Mouse (Mus musculus): ENCODE results near the gene 1700020L24Rik. TPM values are rescaled to one million over a fixed set of nuclear protein-coding genes. Genes with fewer than 3 reads are reported as not detected.
A peak's percentile ranks its signal among the peaks of the same experiment; 100 is the strongest.

1700020L24Rik gene
- total RNA-seq, 2 experiments from 2014 or later = not detected

DNA sequence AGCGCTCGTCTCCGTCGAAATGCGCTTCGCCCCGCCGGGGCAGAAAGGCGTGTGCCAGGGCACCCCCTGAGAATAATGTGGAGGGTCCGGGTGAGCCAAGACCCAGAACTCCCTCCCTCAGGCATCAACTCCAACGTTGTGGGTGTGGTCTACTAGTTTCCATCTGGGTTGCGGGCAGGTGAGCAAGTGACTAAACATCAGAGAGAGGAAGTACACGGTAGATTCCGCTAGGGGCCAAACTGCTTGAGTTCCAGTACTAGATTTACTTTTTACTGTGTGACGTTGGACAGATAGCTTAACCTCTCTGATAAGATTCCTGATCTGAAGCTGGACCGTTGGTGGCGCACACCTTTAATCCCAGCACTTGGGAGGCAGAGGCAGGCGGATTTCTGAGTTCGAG is 7.5 kb downstream of the 1700020L24Rik start:
- Histone ChIP-seq H3K27ac (no peak overlapping the region), H3K4me3 (peak overlapping the region; percentile 29)
- no peak for DNase-seq (ENCODE audit: low spot score in 2 of 2)
- TF ChIP-seq CTCF (conservative IDR thresholded peaks at IDR 0.05) = peak; percentile 27

DNA sequence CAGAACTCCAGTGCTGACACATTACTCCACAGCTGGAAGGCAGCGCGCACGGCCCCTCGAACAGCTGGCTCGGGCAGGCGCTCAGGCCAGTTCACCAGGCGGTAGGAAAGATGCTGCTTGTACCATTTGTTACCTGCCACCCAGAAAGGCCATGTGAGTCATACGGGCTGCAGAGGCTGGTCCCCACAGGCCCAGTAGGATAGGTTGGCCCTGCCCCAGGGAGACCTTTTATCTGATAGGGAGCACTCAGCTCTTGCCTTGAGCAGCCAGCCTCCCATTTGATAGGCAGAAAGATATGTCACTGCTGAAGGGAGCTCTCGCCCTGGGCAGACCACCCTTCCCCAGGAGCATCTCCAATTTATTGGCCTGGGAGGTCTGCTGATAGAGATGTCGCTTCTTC is 10.1 kb downstream of the 1700020L24Rik start:
- no peak overlapping the region for H3K27ac ChIP-seq
- DNase-seq (ENCODE audit: low spot score in 2 of 2) = no peak

DNA sequence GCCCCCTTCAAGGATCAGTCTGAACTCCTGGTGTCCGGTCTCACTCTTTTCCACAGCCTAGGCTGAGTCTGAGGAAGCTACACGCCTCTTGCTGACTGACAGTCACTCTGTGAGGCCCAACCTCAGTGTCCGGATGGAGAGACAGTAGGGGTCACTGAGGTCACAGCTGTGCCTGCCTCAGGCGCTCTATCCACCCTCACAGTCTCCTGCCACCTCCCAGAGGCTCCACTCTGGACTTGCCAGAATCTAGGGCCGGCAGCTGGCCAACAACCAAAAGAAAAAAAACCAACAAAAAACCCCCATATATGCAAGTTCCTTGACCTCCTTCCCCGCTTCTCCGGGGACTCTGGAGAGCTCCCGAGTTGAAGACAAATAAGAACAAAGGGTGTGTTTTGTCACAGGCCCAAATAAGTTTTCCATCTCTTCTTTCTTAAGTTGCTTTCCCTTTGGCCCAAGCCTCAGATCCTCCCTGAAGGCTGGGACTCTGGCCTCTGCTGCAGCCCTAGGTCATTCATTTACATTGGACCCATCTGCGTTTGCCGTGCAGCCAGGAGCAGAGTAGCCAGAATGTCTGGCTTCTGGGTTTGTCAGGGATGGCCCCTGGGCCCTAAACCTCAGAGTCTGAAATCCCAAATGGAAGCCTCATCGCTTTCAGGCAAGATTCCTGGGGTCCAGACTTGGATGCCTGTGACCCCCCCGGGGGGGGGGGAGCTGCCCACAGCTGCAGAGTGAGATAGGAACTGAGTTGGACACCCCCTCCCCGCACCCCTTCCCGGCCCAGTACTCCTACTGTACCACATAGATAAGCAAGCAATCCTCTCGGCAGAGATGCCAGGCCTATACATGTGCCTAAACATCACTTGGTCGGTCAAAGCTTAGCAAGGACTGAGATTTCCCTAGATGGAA is 10.8 kb downstream of the 1700020L24Rik start:
- no peak for TF ChIP-seq CTCF (conservative IDR thresholded peaks at IDR 0.05)
- Histone ChIP-seq H3K4me3 (no peak overlapping the region), H3K27ac (no peak overlapping the region)
- DNase-seq (ENCODE audit: low spot score in 2 of 2) = no peak

More for the DNA sequence above, 10.1 kb downstream of the 1700020L24Rik start:
- H3K4me3 ChIP-seq = no peak overlapping the region
- no peak for TF ChIP-seq CTCF (conservative IDR thresholded peaks at IDR 0.05)

- no peak overlapping the region for H3K27ac ChIP-seq
- DNase-seq (ENCODE audit: low spot score in 2 of 2) = no peak
- TF ChIP-seq CTCF (conservative IDR thresholded peaks at IDR 0.05) = no peak
- no peak overlapping the region for H3K4me3 ChIP-seq
Measured at GRCm38 (mm10) chr11:83448927-83449236, 11.4 kb downstream of the 1700020L24Rik start.

DNA sequence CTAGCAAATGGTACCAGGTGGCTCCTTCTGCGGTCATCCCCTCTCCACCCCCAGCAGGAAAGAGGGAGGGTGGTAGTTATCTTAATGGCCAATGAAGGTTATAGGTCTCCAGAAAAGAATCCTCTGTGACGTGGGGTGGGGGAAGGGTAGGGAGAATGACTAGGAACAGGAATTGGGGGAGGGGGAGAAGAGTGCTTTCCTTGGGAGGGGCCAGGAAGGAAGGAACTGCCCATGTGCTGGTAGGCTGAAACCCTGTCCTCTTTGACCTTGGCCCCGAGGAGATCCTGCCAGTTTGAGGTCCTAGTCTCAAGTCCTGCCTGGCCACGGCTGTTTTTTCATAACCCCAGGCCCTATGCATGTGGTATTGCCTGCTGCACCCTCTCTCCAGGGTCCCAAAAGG is 11.8 kb downstream of the 1700020L24Rik start:
- H3K27ac ChIP-seq = no peak overlapping the region
- TF ChIP-seq CTCF (conservative IDR thresholded peaks at IDR 0.05) = no peak
- DNase-seq (ENCODE audit: low spot score in 2 of 2) = no peak
- no peak overlapping the region for H3K4me3 ChIP-seq

DNA sequence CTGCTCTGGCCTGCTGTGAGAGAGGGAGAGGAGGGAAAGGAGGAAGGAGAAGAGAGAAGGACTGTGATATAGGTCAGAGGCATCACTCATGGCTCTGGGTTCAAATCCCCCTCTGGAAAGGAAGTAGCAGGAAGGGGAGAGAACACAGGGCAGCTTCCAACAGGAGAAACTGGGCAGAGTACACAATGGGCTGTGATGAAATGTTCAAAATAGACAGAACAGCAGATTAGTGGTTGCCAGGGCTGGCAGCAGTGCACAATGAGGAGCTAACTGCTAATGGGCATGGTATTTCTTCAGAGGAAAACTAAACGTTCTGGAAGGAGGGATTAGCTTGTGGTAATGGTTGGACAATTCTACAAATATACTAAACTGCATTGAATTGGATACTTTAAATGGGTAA is 13.1 kb downstream of the 1700020L24Rik start:
- no peak for TF ChIP-seq CTCF (conservative IDR thresholded peaks at IDR 0.05)
- no peak overlapping the region for H3K27ac ChIP-seq
- DNase-seq (ENCODE audit: low spot score in 2 of 2) = no peak
- no peak overlapping the region for H3K4me3 ChIP-seq

DNA sequence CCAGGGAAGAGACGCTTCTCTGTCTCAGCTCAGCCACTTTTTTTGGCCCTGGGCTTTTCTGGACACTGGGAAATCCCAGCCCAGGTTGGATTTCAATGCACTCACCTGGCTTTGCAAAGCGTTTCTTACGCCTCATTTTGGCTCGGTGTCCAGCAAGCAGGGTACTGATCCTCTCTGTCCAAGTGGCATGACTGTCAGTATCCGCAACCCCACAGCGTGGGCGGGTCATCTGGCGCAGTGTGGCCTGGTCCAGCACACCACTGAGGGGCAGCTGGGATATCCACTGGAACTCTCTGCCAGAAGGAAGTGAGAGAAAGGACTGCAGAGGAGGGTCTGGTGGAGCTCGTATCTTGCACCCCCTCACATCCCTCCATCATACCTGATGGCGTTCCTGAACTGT is 13.8 kb downstream of the 1700020L24Rik start:
- Histone ChIP-seq H3K27ac (no peak overlapping the region), H3K4me3 (no peak overlapping the region)
- no peak for DNase-seq (ENCODE audit: low spot score in 2 of 2)
- TF ChIP-seq CTCF (conservative IDR thresholded peaks at IDR 0.05) = no peak

- no peak for TF ChIP-seq CTCF (conservative IDR thresholded peaks at IDR 0.05)
- Histone ChIP-seq H3K4me3 (no peak overlapping the region), H3K27ac (no peak overlapping the region)
- DNase-seq (ENCODE audit: low spot score in 2 of 2) = no peak
Measured at GRCm38 (mm10) chr11:83454548-83454947, 17.1 kb downstream of the 1700020L24Rik start.

GRCm38 (mm10) chr11:83455608-83456007 is 18.1 kb downstream of the 1700020L24Rik start:
- DNase-seq (ENCODE audit: low spot score in 2 of 2) = no peak
- Histone ChIP-seq H3K27ac (no peak overlapping the region), H3K4me3 (no peak overlapping the region)
- no peak for TF ChIP-seq CTCF (conservative IDR thresholded peaks at IDR 0.05)

- H3K27ac ChIP-seq = no peak overlapping the region
- no peak for DNase-seq (ENCODE audit: low spot score in 2 of 2)
- no peak overlapping the region for H3K4me3 ChIP-seq
- TF ChIP-seq CTCF (conservative IDR thresholded peaks at IDR 0.05) = no peak
Measured at GRCm38 (mm10) chr11:83457257-83457656, 19.8 kb downstream of the 1700020L24Rik start.

GRCm38 (mm10) chr11:83457912-83458601 is 20.6 kb downstream of the 1700020L24Rik start:
- Histone ChIP-seq H3K4me3 (no peak overlapping the region), H3K27ac (no peak overlapping the region)
- no peak for TF ChIP-seq CTCF (conservative IDR thresholded peaks at IDR 0.05)
- DNase-seq (ENCODE audit: low spot score in 2 of 2) = no peak

DNA sequence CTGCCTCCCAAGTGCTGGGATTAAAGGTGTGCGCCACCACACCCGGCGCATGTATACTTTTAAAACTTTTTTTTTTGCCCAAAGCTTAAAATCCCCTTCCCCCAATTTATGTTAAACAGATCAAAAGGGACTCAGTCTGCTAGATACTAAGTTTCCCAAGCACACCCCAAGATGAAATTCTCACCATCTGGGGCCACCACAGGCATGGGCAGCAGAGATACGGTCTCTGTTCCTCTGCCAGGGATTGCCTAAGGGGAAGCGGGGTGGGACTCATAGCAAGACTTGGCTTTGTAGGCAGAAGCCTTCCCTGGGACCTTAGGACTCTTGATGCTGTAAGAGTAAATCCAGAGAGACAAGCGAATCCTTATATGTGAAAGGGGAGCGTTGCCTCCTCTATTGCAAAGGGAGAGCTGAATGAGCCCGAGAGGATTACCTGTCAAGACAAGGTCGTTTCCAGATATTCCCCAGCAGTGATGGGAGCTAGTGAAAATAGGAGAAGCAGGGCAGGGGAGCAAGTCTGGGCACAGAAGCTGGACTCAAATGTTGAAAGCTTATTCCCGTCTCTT is 24.1 kb downstream of the 1700020L24Rik start:
- DNase-seq (ENCODE audit: low spot score in 2 of 2) = no peak
- H3K4me3 ChIP-seq = no peak overlapping the region
- H3K27ac ChIP-seq = no peak overlapping the region
- TF ChIP-seq CTCF (conservative IDR thresholded peaks at IDR 0.05) = no peak

DNA sequence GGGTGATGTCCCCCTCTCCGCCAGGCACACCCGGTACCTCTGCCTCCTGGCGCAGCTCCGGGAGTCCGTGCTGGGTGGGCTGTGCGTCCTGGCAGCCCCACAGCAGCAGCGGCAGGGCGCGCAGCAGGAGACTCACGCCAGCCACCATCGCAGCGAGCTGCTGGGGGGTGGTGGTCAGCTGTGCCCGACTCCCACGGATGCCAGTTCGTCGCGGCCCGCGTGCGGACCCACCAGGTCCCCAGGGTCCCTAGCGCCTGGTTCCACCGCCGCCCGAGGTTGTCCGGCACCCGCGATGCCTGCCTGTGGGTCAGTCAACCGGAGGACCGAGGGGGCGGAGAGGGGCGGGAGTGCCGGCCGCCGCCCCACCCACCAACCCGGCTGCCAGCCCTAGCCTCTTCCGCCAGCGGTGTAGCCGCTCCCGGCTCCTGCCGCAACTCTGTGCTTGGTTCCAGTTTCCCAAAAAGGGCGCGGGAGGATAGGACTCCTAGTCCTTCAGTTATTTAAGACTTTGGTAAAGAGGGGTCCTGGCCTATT is 25.3 kb downstream of the 1700020L24Rik start, which contains the start of gene Mmp28:
Gene Mmp28, minus strand, starts transcription at position 361 of the 534 bp plus-strand sequence.
- Histone ChIP-seq H3K4me3 (peak within 1 kb of the TSS; percentile 73), H3K27ac (peak within 1 kb of the TSS; percentile 74)
- no peak for TF ChIP-seq CTCF (conservative IDR thresholded peaks at IDR 0.05)
- DNase-seq (ENCODE audit: low spot score in 2 of 2) = no peak

All from layer of hippocampus, adult 2 months (tissue).